Mouse (Mus musculus) ovary, adult 18-20 months (tissue): ENCODE data around the gene Dusp22.

Experiments
- DNase-seq: peaks from one replicate; pipeline ENCODE4 v3.0.0; 2022; ENCODE audit warnings: low spot score, mixed read lengths

The Dusp22 gene

DNA sequence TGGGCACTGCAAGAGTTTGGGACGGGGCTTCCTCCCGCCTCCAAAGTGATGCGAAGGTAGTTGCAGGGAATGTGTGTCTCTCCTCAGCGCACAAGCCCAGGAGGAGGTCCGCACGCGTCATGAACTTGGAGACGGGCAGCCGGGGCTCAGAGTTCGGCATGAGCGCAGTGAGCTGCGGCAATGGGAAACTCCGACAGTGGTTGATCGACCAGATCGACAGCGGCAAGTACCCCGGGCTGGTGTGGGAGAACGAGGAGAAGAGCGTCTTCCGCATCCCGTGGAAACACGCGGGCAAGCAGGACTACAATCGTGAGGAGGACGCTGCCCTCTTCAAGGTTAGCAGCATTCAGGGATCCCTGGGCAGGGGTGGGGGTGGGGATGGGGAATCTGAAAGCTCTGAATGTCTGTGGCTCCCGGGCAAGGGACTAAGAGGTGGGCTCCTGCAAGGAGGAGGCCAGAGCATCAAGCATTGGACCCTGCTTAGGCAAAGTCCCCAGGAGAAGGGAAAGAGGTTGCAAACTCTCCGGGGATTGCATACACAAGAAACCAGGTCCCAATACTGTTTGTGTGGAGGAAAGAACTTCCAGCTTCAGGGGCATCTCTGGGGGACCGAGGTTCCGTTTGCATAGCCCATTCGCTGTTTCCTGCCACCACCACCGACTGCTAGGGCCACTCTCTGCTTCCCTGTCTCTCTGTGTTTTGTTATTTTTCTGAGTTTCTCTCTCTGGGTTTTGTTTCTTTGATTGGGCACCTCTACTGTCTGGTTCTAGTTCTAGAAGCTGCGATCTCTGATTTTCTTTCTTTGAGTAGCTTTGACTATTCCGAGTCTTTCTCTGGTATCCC, 90.9 kb downstream of the Dusp22 start:
- no peak for DNase-seq

DNA sequence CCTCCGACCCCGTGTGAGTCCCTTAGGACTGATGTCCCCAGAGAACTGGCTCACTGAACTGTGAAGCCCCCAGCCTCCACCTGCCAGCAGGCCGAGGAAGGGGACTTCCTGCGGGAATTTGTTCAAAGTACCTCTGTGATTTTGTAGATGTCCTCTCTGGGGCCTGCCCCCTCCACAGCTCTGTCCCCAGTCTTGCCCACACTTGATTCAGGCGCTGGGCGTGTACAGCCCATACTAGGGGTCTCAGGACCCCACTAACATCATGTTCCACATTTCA, 91.4 kb downstream of the Dusp22 start:
- DNase-seq, result no peak

DNA sequence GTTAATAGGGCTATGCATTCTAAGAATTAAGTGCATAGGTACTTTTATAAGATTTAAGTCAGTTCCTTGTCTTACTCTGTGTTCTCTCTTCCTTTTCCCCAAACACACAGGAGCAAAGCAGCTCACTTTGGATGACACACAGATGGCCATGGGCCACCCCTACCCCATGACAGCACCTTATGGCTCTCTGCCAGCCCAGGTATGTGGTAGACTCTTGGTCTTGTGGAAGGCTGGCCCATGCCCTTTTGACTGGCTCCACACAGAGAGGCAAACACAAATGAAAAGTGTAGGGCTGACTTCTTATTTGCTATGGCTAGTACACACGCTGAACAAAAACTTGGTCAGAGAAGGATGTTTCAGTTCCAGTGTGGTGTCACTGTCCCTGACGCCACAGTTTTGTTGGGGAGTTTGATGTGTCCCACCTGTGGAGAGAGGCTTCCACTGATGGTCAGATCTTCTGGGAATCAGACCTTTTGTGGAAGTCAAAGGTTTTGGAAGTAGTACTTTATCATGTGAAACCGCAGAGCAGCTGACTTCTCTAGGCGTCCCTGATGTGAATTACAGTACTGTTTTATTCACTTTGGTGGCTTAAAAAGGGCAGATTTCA, 92.9 kb downstream of the Dusp22 start:
- no peak for DNase-seq

DNA sequence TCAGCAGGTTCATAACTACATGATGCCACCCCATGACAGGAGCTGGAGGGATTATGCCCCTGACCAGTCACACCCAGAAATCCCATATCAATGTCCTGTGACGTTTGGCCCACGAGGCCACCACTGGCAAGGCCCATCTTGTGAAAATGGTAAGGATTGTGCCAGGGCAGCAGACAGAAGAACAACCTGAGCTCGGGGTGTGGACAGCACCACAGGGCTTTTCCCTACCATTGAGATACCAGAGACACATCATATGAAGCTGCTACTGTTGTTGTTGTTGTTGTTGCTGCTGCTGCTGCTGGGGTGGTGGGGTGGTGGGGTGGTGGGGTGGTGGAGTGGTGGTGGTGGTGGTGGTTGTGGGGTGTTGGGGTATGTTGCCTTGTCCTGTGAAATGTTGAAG, 93.6 kb downstream of the Dusp22 start:
- no peak for DNase-seq

DNA sequence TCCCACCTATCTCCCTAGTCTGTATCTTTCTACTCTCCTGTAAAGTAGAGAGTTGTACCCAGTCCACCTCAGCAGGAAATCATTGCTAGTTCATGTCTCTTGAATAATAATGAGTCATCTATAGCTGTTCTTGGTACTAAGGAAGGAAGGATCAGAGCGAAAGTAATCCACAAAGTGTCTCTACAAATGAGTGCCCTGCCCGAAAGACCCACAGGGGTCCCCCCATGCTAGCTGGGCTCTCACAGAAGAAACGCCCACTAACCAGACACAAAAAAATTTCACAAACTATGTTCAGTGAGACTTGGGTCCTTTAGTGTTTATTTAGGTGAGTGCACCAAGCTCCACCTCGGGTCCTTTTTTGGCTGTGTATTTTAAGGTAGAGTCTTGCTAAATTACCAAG, 94.3 kb downstream of the Dusp22 start:
- no peak for DNase-seq

DNA sequence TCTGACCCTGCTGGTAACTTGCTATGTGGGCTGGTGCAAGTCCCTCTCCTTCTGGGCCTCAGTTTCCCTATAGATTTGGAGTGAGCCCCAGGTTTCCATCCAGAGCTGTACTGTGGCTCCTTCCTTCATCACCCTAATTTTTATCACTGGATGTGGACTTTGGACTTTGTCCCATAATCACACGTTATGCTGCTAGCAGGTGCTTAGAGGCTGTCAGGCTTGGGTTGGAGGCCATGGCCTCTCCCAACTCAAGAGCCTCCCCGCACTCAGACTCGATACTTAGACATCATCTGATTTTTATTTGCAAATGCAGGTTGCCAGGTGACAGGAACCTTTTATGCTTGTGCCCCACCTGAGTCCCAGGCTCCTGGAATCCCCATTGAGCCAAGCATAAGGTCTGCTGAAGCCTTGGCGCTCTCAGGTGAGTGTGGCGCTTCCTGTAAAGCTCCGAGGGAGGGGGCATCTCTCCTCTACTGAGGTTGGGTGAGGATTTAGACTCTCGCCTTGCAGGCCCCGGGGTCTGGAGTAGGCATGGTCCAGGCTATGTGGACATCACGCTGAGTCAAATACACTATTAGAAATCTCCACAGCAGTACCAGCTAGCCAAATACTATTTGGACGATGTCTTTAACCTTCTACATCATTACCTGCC, 95.2 kb downstream of the Dusp22 start:
- no peak for DNase-seq

DNA sequence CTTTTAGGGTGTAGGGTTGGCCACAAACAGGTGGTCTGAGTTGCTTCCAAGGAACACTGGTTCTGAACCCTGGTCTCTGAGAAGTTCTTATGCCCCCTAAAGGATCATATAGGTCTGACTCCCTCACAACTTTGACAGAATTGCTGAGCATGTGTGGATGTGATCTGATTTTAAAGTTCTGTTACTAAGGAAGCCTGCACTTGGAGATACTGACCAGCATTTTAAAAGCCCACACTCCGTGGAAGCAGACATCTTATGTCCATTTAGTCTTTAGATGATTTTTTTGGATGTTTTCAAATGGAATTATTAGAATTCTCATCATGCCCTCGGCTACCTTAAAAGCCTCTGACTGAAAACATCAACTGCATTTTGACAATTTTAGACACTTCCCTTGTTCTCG, 95.8 kb downstream of the Dusp22 start:
- DNase-seq, result no peak

DNA sequence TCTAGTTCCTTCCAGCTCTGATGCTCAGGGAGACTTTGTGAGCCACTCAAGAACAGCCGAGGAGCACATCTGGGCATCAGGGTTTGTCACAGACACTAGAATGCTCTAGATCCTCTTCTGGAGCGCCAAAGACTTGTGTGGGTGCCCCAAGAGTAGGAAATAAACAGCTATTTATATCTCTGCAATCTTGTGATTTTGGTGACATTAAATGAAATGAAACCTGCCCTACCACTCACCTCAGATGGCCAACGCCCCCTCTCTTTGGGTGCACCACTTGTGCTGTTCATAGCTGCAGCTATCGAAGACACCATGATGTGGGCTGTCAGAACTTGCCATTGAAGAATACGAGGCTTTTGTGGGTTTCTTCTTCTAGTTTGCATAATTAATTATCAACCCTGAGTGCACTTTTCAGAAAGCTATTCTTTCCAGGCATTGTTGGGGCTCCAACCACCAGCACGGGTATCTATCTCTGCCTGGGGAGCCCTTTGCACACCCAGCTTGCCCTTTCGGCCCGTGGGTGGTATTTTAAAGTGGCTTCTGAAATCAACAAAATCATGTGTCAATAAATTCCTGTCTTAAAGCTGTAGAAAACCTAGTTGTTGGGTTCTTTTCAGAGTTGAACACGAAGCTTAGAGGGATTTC, 96.3 kb downstream of the Dusp22 start:
- no peak for DNase-seq

DNA sequence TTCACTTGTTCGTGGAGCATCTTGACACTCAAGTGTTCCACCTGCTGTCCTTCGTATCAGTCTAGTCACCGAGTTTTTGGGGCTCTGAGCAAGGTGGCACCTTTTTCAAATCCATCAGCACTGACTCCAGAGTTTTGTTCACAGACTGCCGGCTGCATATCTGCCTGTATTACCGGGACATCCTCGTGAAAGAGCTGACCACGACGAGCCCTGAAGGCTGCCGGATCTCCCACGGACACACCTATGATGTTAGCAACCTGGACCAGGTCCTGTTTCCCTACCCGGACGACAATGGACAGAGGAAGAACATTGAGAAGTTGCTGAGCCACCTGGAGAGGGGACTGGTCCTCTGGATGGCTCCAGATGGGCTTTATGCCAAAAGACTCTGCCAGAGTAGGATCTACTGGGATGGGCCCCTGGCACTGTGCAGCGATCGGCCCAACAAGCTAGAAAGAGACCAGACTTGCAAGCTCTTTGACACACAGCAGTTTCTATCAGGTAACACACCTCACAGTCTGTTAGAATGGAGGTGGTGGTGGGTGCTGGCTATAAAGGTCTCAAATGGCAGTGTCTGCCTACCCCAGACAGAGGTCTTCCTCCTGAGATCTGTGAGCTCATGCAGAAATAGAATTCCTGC, 97.6 kb downstream of the Dusp22 start:
- DNase-seq, result no peak

DNA sequence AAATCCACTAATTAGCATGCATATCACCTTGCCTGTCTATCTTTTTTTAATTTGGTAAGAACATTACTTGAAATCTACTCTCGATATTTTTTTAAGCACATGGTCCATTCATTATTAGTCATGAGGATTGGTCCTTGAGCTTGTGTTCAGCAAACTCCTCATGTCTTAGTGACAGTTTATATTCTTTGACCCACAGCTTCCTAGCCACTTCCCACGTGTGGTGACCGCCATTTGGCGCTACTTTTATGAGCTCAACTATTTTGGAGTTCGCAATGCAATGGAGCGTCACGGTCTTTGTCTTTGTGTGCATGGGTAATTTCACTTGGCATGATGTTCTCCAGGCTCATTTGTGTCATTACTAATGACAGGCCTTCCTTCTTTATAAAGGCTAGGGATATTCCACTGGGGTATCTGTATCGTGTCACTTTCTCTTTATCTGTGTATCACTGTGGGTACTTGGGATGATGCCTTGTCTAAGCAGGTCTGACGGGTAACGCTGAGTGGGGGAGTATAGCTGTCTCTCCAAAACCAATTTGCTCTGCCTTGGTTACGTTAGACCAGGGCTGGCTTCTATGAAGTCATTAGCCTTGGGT, 99.1 kb downstream of the Dusp22 start:
- no peak for DNase-seq

DNA sequence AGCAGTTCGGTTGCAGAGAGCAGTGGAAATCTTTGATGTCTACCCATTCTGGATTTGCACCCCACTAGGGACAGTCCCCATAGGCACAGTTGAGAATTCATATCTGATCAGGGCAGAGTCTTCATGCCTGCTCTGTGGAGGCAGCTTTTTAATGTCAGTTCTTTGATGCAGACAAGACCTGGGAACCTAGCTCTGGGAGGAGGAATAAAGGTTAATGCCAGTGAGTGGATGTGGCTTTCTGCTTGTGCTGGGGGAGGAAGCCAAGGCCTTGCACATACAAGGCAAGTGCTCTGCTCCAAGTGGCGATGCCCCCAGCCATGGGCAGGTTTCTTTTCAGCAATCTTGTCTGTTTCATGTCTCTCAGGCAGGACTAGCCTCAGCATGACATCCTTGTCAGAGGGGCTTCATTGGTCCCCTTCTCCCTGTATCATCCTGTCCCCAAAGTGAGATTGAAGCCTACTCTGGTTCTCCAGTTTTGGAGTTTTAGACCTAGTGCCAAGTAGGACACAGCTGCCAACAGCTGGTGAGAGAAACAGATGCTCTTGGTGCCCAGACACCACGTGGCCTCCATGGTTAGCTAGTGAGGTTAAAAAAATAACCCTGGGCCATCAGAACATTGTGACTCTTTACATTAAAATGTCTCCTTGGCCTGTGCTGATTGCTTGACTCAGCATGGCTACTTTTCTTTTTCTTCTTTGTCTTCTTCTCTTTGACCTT, 100.7 kb downstream of the Dusp22 start:
- no peak for DNase-seq
